Mouse (Mus musculus): ENCODE measurements at regions not wholly inside any gene's neighbourhood (a gene's known extent, or its start where the extent isn't known, plus 50 kb on each side); places are given as distances from the start of the nearest gene placed in this dataset.
A peak's percentile ranks its signal among the peaks of the same experiment; 100 is the strongest.
"Not testable (repeated sequence)": the region's sequence is repeated elsewhere in the genome, so short reads cannot be mapped to it uniquely, and the experiment has no call there.

DNA sequence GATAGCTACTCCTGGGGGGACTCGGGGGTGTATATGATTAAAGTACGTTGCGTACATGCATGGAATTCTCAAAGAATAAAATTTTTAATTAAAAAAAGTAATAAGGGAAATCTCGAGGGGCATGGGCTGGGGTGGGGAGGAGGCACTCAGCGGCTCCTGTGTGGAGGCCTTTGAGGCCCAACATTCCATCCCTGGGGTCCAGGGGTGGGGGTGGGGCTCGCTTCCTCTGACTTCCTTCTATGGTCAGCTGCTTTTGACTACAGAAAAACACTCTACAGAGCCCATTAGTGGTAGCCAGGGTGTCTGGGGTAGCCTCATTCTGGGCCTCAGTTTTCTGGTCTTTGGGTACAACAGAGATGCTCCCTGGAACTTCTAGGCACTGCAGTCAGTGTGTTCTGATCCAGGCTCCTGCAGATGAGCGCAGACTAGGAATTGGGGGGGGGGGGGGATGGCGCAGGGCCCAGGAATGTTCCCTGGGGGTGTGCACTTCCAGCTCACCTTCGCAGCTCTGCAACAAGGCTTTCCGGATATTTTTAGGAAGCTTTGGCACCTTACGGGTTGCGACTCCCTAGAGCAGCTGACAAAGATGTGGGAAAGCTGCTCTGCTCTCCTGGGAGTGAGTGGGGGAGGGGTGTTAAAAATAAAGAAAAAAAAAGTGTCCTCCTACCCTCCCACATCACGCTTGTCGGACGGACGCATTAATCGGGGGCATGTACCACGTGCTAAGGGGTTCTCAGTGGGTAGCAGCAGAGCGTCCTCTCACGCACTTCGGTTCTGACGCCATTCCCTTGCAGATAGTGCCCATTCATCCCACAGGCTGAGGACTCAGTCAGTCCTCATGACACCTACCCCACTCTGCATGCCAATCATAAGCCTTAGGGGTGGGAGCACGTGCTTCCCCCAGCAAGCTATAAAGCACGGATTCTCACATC lies 89.1 kb downstream of the Rhob start:
- H3K36me3 ChIP-seq = no peaks in the 10 kb centered on the region
- no peaks in the 10 kb centered on the region for H3K27me3 ChIP-seq
- 44% methylated on average over 24 of the region's 24 CpGs for WGBS
- no peak overlapping the region for H3K4me3 ChIP-seq (replicated peaks)
- H3K4me2 ChIP-seq (replicated peaks) = no peak overlapping the region
- no peak overlapping the region for H3K27ac ChIP-seq (replicated peaks)
- H3K4me1 ChIP-seq = peaks cover 11% of the 10 kb centered on the region
- ATAC-seq (ENCODE audit: insufficient number of reproducible peaks, low FRiP score, low TSS enrichment, low read depth) = peak; percentile 43; the same call in 1 of the 2 replicates
- H3K9me3 ChIP-seq (replicated peaks) = no peaks in the 10 kb centered on the region
- no peak overlapping the region for H3K9ac ChIP-seq

GRCm38 (mm10) chr12:8402084-8402483 lies 88.9 kb downstream of the Hs1bp3 start:
- no peak overlapping the region for H3K9ac ChIP-seq
- 17% methylated on average over 5 of the region's 5 CpGs for WGBS
- no peak overlapping the region for H3K27ac ChIP-seq (replicated peaks)
- no peaks in the 10 kb centered on the region for H3K9me3 ChIP-seq (replicated peaks)
- no peaks in the 10 kb centered on the region for H3K4me1 ChIP-seq
- peak; percentile 57; the same call in 1 of the 2 replicates for ATAC-seq (ENCODE audit: insufficient number of reproducible peaks, low FRiP score, low TSS enrichment, low read depth)
- H3K27me3 ChIP-seq = no peaks in the 10 kb centered on the region
- no peak overlapping the region for H3K4me2 ChIP-seq (replicated peaks)
- H3K36me3 ChIP-seq = no peaks in the 10 kb centered on the region
- H3K4me3 ChIP-seq (replicated peaks) = no peak overlapping the region

GRCm38 (mm10) chr12:8401376-8401775 lies 88.1 kb downstream of the Hs1bp3 start:
- no peak for ATAC-seq (ENCODE audit: insufficient number of reproducible peaks, low FRiP score, low TSS enrichment, low read depth)
- Histone ChIP-seq H3K9ac (no peak overlapping the region), H3K4me2 (replicated peaks) (no peak overlapping the region), H3K36me3 (no peaks in the 10 kb centered on the region), H3K27me3 (no peaks in the 10 kb centered on the region), H3K4me3 (replicated peaks) (no peak overlapping the region), H3K27ac (replicated peaks) (no peak overlapping the region), H3K4me1 (no peaks in the 10 kb centered on the region), H3K9me3 (replicated peaks) (no peaks in the 10 kb centered on the region)
- WGBS = 80% methylated on average over 2 of the region's 2 CpGs

DNA sequence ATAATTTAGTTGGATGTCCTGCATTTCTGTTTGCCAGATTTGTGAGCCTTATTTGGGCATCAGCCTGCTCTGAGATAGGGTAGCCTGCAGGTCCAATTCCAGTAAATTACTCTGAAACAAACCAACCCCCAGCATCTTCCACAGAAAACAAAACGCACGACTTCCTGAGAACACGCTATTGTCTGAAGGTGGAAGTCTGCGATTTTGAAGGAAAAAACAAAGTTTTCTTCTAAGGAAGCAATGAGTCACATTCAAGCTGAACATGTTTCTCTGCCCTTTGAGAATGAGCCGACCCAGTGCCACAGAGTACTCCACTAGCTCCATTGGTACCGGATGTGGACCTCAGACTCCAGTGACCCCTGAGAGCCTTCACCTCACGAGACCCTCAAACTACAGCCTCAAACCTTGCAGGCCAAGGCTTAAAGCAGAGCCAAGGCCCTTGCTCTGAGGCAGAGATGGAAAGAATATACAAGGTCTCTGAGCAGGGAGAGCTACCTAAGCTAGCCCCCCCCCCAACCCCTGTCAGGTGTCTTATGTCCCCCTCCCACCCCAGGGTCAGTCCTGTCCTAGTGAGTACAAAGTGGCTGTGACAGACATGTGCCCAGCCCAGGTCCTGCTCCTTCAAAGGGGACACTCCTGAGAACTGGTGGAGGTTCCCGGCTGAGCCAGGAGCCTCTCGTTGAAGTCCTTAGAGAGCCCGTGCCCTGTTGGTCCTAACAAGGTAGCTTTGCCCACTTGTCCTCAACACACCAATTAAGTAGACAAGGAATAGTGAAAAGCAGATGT lies 87.3 kb downstream of the Hs1bp3 start:
- Histone ChIP-seq H3K4me1 (no peaks in the 10 kb centered on the region), H3K9ac (no peak overlapping the region), H3K9me3 (replicated peaks) (no peaks in the 10 kb centered on the region), H3K4me3 (replicated peaks) (no peak overlapping the region), H3K4me2 (replicated peaks) (no peak overlapping the region), H3K36me3 (no peaks in the 10 kb centered on the region), H3K27ac (replicated peaks) (0 out of 2 replicates have a peak overlapping the region, but pooled peaks have one; percentile 34), H3K27me3 (no peaks in the 10 kb centered on the region)
- WGBS = 76% methylated on average over 10 of the region's 10 CpGs
- no peak for ATAC-seq (ENCODE audit: insufficient number of reproducible peaks, low FRiP score, low TSS enrichment, low read depth)

DNA sequence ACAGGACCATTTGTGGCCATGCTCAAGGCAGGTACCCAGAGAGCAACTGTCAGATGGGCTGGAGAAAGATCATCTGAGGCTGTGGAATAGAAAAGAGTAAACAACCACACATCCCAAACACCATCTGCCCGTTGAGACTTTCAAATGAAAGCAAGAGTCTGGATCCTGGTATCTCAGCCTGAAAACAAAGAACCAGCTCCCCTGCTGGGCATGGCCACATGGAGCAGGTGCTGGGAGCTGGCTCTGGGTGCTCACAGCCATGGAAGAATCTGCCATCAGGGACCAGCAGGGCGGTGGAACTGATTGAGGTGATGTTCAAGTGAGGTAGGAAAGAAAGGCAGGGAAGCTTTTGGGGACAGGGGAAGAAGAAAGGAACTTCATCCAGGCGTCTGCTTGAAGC lies 85.6 kb downstream of the Hs1bp3 start:
- no peaks in the 10 kb centered on the region; the same call in 1 of the 2 replicates for H3K4me1 ChIP-seq
- no peak overlapping the region for H3K9ac ChIP-seq
- no peak overlapping the region for H3K4me2 ChIP-seq (replicated peaks)
- no peaks in the 10 kb centered on the region for H3K36me3 ChIP-seq
- 70% methylated on average over 3 of the region's 3 CpGs for WGBS
- no peaks in the 10 kb centered on the region for H3K9me3 ChIP-seq (replicated peaks)
- no peaks in the 10 kb centered on the region for H3K27me3 ChIP-seq
- ATAC-seq (ENCODE audit: insufficient number of reproducible peaks, low FRiP score, low TSS enrichment, low read depth) = no peak
- H3K4me3 ChIP-seq (replicated peaks) = no peak overlapping the region
- no peak overlapping the region for H3K27ac ChIP-seq (replicated peaks)

DNA sequence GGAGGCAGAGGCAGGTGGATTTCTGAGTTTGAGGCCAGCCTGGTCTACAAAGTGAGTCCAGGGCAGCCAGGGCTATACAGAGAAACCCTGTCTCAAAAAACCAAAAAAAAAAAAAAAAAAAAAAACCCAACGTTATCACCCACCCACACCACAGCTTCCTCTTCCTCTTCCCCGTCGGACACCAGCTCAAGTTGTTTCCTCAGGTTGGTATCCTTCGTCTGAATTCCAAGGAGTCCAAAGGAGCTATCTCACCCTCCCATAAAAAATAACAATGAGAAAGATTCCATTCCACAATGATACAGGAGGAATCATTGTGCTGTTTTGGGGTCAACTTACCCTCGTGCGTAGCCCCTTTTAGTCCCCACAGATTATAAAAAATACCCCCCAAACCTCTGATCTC lies 83.2 kb downstream of the Hs1bp3 start:
- ATAC-seq (ENCODE audit: insufficient number of reproducible peaks, low FRiP score, low TSS enrichment, low read depth) = not testable (repeated sequence)

DNA sequence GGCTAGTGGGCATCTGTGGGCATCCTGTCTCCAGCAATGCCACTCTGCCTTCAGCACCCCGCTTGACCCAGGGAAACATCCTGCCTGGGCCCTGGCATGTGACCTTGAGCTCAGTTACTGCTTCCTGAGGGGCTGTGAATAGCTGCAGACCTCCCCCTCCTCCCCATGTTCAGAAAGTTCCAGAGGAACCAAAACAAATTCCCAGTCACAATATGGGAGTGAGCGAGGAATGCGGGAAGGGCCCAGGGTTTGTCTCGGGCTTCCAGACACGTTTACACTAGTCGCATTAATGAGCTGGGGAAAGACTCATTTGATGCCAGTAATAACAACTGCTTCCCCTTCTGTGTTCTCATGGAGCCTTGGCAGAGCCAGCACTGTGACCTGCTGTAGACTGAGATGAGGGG lies 81.7 kb downstream of the Hs1bp3 start:
- Histone ChIP-seq H3K27ac (replicated peaks) (peak overlapping the region; percentile 45; the same call in 1 of the 2 replicates), H3K4me1 (no peaks in the 10 kb centered on the region; the same call in 1 of the 2 replicates), H3K36me3 (no peaks in the 10 kb centered on the region), H3K4me3 (replicated peaks) (no peak overlapping the region), H3K9me3 (replicated peaks) (no peaks in the 10 kb centered on the region), H3K9ac (no peak overlapping the region), H3K4me2 (replicated peaks) (no peak overlapping the region), H3K27me3 (no peaks in the 10 kb centered on the region)
- no peak for ATAC-seq (ENCODE audit: insufficient number of reproducible peaks, low FRiP score, low TSS enrichment, low read depth)
- WGBS = 57% methylated on average over 6 of the region's 6 CpGs

More for the DNA sequence above, 83.2 kb downstream of the Hs1bp3 start:
- H3K4me2 ChIP-seq (replicated peaks); H3K36me3 ChIP-seq; H3K27ac ChIP-seq (replicated peaks); H3K4me3 ChIP-seq (replicated peaks); H3K9ac ChIP-seq; H3K4me1 ChIP-seq; H3K9me3 ChIP-seq (replicated peaks); H3K27me3 ChIP-seq: not testable (repeated sequence)
- 77% methylated on average over 6 of the region's 6 CpGs for WGBS

DNA sequence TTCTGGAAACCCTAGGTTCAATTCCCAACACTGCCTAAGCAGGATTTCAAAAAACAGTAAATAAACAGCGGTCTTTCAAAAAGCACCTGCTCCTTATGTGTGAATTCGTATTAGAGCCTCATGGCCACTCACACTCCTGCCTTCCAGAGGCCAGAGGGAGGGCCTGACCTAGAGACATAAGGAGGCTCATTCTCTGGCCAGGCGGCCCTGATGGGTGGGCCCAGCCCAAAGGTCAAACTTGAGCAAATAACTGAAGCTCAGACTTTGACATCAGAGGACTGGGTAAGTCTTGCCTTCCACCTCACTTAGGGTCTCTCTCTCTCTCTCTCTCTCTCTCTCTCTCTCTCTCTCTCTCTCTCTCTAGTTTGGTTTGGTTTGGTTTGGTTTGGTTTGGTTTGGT lies 80.7 kb downstream of the Hs1bp3 start:
- H3K4me1 ChIP-seq = no peaks in the 10 kb centered on the region; the same call in 1 of the 2 replicates
- WGBS = 78% methylated on average over 3 of the region's 3 CpGs
- no peaks in the 10 kb centered on the region for H3K36me3 ChIP-seq

More for the DNA sequence above, 80.7 kb downstream of the Hs1bp3 start:
- Histone ChIP-seq H3K4me3 (replicated peaks) (no peak overlapping the region), H3K9me3 (replicated peaks) (no peaks in the 10 kb centered on the region), H3K9ac (no peak overlapping the region), H3K4me2 (replicated peaks) (no peak overlapping the region), H3K27me3 (no peaks in the 10 kb centered on the region), H3K27ac (replicated peaks) (no peak overlapping the region)
- ATAC-seq (ENCODE audit: insufficient number of reproducible peaks, low FRiP score, low TSS enrichment, low read depth) = no peak

Measured in embryonic facial prominence, embryonic 15.5 days (tissue).